Mouse (Mus musculus) lung, postnatal 10 days (tissue): ENCODE measurements around the gene Ogfod3.

ENCODE experiments used
- DNase-seq: peaks from one replicate; pipeline ENCODE4 v3.0.0; 2021

The Ogfod3 gene

GRCm38 (mm10) chr11:121204161-121205006 lies at the start of gene Ogfod3, which contains the start of gene Hexdc:
Ogfod3 (minus strand) TSS chr11:121204711.
Hexdc (plus strand) TSS chr11:121204433.
- DNase-seq = peak; percentile 98

- no peak for DNase-seq
These were observed 45.7 kb upstream of the Ogfod3 start for GRCm38 (mm10) chr11:121250196-121250595.

DNA sequence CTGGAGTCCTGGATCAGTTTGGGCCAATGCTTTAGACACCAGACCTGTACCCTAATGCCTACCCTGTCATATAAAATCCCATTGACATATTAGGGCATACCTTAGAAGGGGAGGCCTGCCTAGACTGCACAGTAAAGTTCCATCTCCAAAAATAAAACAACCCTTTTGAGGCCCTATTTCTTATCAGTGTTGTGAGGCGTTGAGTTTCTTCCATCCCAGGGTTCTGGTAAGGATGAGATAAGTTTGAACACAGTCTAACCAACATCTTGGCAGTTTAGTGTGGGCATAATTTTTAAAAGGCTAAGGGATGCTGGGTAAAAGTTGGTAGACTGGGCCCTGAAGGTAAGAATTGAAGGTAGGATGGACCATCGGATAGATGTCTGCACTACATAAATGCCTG lies 35.2 kb upstream of the Ogfod3 start:
- DNase-seq = no peak

DNA sequence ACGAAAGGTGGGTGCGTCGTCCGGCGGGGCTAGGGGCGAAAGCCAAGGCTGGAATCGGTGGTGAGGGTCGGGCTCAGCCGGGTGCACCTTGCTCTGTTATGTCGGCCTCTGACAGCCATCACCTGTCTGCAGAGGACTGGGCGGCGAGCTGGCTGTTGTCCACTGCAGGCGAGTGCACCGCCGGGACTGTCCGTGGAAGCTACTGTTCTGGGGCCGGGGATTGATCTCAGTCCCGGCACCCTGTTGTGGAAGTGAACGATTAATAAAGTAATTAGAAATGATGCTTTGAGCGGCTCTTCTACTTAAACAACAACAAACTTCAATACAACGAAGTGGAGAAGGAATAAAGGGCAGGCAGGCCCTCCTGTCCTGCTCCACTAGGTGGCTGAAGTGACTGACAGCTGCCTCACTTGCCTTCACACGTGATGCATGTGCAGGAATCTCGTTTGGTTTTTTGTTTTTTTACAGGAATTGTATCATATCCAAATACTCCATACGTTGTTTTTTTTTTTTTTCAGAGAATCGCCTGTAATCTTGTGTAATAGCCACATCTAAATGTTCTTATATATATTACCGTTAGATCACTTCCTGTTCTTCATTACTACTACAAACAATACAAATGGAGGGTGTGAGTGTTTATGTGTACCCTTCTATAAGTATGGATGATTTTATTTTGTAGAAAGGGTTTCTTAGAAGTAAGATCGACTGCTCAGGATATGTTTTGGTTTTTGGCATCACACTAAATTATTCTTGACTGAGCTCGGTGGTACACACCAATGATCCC lies 33.0 kb upstream of the Ogfod3 start:
- peak; percentile 58 for DNase-seq

GRCm38 (mm10) chr11:121236564-121237344 lies 32.2 kb upstream of the Ogfod3 start, which contains the start of gene Narf:
Narf (plus strand) TSS chr11:121237253.
- DNase-seq = peak; percentile 100

DNA sequence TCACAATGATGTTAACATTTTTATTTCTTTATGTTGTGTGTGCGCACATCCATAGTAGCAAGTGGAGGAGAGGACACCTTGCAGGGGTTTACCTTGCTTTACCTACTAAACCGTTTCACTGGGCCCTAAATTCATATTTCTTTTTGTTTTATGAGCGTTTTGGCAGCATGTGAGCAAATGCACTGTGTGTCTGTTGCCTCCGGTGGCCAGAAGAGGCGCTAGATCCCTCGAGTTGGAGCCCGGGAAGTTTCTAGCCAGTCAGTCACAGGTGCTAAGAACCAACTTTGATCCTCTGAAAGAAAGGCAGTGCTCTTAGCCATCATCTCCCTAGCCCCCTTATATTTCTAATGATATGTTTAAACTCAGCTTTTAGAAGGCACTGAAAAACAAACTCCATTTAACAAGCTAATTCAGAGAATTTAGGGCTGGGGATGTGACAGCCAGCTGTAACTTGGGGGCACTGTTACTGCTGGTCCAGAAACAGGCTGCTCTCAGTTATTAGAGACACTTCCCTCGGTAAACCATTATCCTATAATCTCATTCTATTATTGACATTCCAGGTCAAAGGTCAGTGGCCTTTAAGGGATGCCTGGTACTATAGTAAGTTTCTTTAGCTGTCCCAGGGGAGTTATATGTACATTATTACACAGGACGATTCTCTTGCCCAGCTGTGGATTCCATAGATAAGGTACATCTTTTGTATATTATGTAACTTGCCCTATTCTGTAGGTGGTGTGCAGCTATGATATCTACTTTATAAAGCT lies 31.1 kb upstream of the Ogfod3 start:
- DNase-seq = peak; percentile 59

DNA sequence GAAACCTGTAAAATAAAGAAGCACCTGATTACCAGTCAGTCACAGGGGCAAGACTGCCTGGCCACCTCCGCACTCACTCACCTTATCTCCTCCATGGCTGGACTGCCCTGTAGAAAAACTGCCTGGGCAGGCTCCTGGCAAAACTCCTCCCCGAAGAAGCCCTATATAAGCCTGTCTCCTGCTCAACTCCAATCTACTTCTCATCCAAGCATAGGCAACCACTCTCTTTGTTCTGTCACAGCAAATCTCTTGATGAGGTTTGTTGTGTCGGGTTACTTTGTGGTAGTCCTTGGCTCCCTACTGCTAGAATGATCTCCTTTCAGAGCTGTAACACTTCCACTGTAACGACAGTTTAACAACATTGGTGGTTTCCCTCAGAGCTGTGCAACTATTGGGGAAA lies 28.2 kb upstream of the Ogfod3 start:
- no peak for DNase-seq

GRCm38 (mm10) chr11:121231628-121232291 lies 27.2 kb upstream of the Ogfod3 start:
- peak; percentile 13 for DNase-seq

DNA sequence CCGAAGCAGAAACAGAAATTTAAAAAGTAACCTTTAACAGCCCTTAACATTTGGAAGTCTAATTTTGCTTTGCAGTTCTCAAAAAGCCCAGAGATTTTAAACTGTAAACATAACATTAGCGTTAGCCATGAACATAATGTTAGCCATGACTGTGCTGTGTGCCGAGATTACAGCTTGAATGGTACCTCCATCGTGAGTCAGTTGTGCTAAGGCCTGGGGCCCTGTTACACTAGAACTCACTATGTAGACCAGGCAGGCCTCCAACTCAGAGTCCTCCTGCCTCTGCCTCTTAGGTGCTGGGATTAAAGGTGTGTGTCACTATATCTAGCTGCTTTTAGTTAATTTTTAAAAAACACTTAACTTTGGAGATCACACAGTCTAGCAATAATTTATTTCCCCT lies 26.7 kb upstream of the Ogfod3 start:
- no peak for DNase-seq

DNA sequence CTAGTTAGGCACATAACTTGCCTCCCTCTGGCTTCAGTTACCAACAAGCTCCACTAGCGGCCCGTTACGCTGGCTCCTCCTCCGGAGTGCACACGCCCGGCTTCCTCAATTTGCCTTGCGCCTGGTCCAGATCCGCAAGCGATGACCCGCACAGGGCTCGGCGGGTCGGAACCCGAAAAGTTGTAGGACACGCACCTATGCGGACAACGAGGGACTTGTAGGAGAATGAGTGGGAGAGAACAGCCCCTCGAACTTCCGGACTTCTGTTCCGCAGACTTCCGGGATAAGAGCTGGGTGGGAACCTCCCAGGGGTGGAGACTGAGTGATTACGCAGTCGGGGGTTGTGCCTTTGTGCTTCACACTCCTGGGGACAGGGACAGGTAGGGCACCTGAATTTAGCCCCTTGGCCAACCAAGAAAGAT lies 24.5 kb upstream of the Ogfod3 start, which contains the start of gene Cybc1:
Cybc1 (minus strand) TSS at position 305 of the 422 bp plus-strand sequence.
- peak; percentile 90 for DNase-seq

GRCm38 (mm10) chr11:121228129-121229017 lies 23.9 kb upstream of the Ogfod3 start:
- no peak for DNase-seq

- DNase-seq = no peak
These were observed 17.0 kb upstream of the Ogfod3 start for GRCm38 (mm10) chr11:121221321-121222010.

- no peak for DNase-seq
These were observed 16.3 kb upstream of the Ogfod3 start for GRCm38 (mm10) chr11:121220771-121221170.

DNA sequence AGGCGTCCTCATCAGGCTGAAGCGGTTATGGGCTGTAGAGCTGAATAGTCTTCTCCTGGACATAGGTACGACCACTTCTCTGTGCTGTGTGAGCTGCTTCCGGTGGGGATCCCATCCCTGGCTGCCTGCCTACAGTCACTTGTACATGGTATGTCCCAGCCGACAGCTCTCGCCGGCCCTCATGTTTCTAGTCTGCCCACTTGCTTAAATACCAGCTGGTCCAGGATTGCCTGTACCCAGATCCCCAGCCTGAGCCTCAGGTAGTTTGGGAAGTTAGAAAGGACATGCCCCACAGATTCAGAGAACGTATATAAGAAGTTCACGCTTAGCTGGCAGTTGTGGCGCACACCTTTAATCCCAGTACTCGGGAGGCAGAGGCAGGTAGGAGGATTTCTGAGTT lies 15.3 kb upstream of the Ogfod3 start:
- DNase-seq = no peak

- DNase-seq = no peak
These were observed 12.3 kb upstream of the Ogfod3 start for GRCm38 (mm10) chr11:121216831-121217230.

GRCm38 (mm10) chr11:121203859-121204160 lies 701 bp downstream of the Ogfod3 start:
- DNase-seq = no peak

- DNase-seq = peak; percentile 64
These were observed 2.9 kb downstream of the Ogfod3 start for GRCm38 (mm10) chr11:121201436-121202198.

DNA sequence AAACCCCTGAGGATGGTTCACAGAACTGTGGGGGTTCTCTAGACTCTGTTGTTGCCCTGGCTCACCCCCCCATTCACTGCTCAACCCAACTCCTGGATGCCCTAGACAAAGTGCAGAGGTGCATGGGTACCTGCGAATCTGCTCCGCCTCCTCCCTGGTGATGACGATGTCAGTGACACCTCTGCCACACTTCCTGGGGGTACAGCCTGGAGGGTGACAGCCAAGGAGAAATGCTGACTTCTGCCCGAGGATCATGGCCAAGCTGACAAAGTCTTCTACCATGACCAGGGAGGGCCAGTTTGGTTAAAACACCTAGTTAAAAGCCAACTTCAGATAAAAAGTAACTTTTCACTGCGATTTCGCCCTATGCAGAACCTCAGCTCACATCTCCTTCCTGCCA lies 3.7 kb downstream of the Ogfod3 start:
- no peak for DNase-seq

GRCm38 (mm10) chr11:121199851-121200250 lies 4.7 kb downstream of the Ogfod3 start:
- peak; percentile 19 for DNase-seq
